Mouse (Mus musculus) ovary, adult 18-20 months (tissue): ENCODE results near the gene Fosb.

Experiments
- DNase-seq: peaks from one replicate; pipeline ENCODE4 v3.0.0; 2022; ENCODE audit warnings: low spot score, mixed read lengths

Fosb gene

GRCm38 (mm10) chr7:19309884-19310641 is at the start of gene Fosb:
Fosb (minus strand) TSS chr7:19310051.
- DNase-seq, result peak; percentile 88

GRCm38 (mm10) chr7:19359299-19359891 is 49.5 kb upstream of the Fosb start, which contains the start of the genes Cd3eap and Ppp1r13l:
Cd3eap (minus strand) TSS chr7:19359483.
Ppp1r13l (plus strand) TSS chr7:19359749.
- peak; percentile 71 for DNase-seq

- DNase-seq, result no peak
Measured at GRCm38 (mm10) chr7:19358634-19359033, 48.8 kb upstream of the Fosb start.

- DNase-seq, result no peak
Measured at GRCm38 (mm10) chr7:19357381-19358375, 47.8 kb upstream of the Fosb start.

GRCm38 (mm10) chr7:19356311-19356710 is 46.5 kb upstream of the Fosb start:
- no peak for DNase-seq

- no peak for DNase-seq
Measured at GRCm38 (mm10) chr7:19354991-19355390, 45.1 kb upstream of the Fosb start.

- DNase-seq, result no peak
Measured at GRCm38 (mm10) chr7:19350221-19350620, 40.4 kb upstream of the Fosb start.

- DNase-seq, result no peak
Measured at GRCm38 (mm10) chr7:19349188-19349915, 39.5 kb upstream of the Fosb start.

- DNase-seq, result peak; percentile 93
Measured at GRCm38 (mm10) chr7:19344938-19345471, 35.2 kb upstream of the Fosb start.

GRCm38 (mm10) chr7:19344237-19344847 is 34.5 kb upstream of the Fosb start, which contains the start of gene Ercc1:
Ercc1 (plus strand) TSS chr7:19344778.
- DNase-seq, result no peak

GRCm38 (mm10) chr7:19343210-19343808 is 33.5 kb upstream of the Fosb start:
- DNase-seq, result no peak

GRCm38 (mm10) chr7:19342481-19343027 is 32.7 kb upstream of the Fosb start:
- no peak for DNase-seq

- no peak for DNase-seq
Measured at GRCm38 (mm10) chr7:19341761-19342409, 32.0 kb upstream of the Fosb start.

- no peak for DNase-seq
Measured at GRCm38 (mm10) chr7:19341250-19341649, 31.4 kb upstream of the Fosb start.

- DNase-seq, result no peak
Measured at GRCm38 (mm10) chr7:19338596-19338995, 28.7 kb upstream of the Fosb start.

- DNase-seq, result no peak
Measured at GRCm38 (mm10) chr7:19338060-19338459, 28.2 kb upstream of the Fosb start.

- no peak for DNase-seq
Measured at GRCm38 (mm10) chr7:19337122-19337521, 27.3 kb upstream of the Fosb start.

GRCm38 (mm10) chr7:19335583-19335982 is 25.7 kb upstream of the Fosb start:
- no peak for DNase-seq

- peak; percentile 62 for DNase-seq
Measured at GRCm38 (mm10) chr7:19332709-19333352, 23.0 kb upstream of the Fosb start.
